Mouse (Mus musculus) kidney, postnatal 10 days (tissue): ENCODE results near the gene Bsnd.

Source experiments
- DNase-seq: peaks from one replicate; pipeline ENCODE4 v3.0.0; 2021; ENCODE audit warnings: mixed read lengths

The Bsnd gene

DNA sequence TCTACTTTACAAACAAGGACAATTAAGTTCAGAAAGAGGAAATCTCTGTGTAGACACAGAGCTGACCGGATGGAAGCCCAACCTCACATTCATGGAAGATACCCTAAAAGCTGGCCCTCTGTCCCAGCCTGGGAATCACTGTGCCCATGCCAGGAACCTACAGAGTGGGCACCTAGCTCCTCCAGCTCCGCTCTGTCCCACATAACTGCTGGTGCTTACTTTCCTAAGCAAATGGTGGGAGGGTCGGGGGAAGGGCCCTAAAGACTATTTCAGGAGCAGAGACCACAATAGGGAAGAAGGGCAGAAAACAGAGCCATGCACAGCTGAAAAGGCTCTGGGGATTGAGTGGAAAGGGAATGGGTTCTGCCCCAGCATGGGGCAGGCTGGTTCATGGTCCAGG lies 11.5 kb downstream of the Bsnd start:
- no peak for DNase-seq

DNA sequence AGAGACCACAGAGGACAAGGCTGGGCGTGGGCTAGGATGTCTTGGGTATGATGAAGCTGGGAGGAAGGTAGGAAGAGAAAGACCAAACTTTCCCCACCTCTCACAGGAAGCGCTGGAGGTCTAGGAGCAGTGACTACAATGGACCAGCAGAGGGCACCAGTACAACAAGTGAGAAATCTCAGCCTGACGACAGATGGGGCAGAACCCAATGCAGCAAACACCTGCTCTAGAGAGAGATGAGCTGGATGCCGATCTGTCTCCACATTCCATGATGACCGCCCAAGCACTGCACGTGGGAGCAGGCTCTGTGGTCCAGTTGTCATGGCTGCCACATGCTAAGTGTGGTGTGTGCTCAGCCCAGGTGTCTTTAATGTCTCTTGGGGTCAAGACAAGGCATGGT lies 17.8 kb downstream of the Bsnd start:
- peak; percentile 73 for DNase-seq

- peak; percentile 75 for DNase-seq
Measured at GRCm38 (mm10) chr4:106472335-106472734, 19.7 kb downstream of the Bsnd start.

DNA sequence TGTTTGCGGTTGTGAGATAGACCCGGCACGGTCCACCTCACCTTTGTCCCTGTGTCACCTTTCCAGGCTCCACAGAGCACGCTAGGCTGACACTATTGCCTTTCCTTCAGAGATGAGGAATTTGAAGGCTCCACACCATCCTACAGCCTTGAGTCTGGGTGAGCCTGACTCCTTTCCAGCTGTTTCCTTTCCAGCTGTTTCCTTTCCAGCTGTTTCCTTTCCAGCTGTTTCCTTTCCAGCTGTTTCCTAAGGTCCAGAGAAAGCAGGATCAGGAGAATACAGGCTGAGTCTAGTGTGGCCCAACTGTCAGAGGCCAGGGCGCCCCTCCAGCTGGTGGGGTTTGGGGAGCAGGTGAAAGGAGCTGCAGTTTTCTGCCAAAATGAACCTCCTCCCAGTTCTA lies 21.2 kb downstream of the Bsnd start:
- DNase-seq, result peak; percentile 37

DNA sequence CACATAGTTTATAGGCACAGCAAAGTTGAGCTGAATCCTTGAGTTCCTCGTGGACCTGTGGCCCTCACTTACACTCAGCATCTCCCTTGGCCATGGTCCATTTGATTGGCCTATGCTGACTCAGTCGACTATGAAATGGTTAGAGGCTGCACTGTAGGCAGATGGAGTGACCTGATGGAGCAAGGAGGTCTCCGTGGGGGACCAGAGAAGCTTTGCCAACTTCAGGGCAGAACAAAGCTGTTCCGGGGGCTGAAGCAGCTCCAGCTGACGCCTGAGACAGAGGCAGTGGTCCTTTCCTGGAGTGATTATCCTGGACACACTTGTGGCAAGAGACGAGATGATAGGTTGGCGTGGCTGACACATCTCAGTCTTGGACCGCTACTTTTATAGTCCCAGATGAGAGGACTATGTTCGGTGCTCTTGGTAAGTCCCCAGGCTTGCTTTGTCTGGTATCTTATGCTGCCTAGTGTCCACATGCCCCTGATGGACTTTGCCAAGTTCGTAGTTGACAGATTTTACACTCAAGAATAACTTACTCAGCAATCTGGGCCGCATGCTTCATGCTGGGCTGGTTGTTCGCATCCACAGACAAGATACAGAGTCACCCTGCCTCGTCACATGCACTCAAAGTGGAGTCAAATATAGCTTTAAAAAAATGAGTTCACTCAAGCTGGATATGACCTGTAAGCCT lies 24.5 kb downstream of the Bsnd start:
- no peak for DNase-seq

DNA sequence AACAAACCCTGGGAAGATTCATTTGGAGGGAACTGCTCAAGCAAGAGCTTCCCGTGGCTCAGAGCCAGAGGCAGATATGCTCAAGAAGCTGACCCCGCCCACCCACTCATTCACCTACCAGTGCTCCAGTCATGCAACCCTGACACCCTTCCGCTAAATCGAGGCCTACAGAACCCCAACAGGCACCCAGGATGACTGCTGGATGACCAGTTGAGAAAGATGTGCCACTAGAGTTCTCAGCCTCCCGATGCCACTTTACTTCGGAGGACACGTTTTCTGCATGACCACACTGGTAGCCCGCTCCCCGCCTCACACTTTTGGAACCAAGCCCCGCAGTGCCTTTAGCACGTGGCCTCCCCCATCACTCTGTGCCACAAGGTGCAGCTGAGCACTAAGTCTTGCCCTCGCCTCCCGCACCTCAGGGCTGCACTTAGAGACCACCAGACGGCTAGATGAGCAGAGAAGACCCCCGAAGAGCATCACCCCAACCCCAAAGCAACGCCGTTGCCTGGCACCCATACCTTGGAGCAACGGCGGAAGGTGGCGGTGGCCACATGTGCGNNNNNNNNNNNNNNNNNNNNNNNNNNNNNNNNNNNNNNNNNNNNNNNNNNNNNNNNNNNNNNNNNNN lies 28.8 kb downstream of the Bsnd start:
- DNase-seq, result peak; percentile 53

- no peak for DNase-seq
Measured at GRCm38 (mm10) chr4:106462524-106462923, 29.6 kb downstream of the Bsnd start.

DNA sequence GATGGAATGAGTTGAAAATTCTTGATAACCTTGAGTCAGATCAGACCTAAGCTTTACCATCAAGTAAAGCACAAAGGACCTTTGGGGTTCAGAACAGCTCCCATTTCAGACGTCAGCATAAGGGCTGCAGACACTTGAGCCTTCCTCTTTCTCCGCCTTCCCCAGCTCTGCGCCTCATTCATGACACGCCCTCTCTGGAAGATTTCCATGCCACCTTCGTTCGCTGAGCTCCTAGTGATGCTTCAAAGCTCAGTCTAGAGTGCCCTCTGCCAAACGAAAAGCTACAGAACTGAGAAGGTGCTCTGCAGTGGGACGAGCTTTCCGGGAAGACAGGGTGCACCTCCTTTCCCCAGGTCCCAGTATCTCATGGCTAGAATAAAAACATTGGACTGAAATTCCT lies 30.1 kb downstream of the Bsnd start:
- DNase-seq, result no peak

GRCm38 (mm10) chr4:106454541-106454940 lies 37.5 kb downstream of the Bsnd start:
- DNase-seq, result no peak

DNA sequence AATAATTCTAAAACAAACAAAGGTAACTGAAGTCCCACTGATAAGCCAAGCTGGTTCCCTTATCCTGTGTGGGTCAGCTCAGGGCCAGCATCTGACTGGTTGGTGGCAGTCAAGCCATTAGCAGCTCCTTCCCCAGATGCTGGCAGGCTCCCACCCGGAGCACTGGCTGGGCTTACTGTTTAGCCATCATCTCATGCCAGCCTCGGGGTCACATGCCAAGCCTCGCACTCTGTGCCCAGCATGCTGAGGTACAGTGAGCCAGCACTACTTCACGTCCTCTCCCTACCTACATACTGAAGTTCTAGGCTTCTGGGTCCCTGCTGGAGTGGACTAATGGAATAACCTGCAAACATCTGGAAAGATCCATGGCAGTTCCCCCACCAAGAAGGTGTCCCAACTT lies 38.6 kb downstream of the Bsnd start:
- no peak for DNase-seq

- no peak for DNase-seq
Measured at GRCm38 (mm10) chr4:106453108-106453507, 39.0 kb downstream of the Bsnd start.

DNA sequence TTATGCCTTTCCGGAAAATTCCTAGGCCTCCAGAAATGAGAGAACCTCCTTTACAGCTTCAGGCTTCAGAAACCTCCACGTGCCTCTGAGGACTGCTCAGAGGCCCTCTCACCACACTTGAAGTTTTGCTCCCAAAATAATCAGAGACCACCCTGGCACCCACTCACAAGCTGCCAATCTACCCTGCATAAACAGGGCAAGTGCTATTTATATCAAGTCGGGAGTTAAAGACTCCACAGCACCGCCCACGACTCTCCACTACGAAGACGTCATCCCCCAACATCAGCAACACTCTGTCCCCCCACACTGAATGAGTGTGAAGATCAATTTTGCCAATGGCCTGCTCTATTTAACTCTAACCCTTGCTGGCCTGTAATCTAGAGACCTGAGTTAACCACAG lies 39.7 kb downstream of the Bsnd start:
- DNase-seq, result no peak

GRCm38 (mm10) chr4:106449306-106449705 lies 42.8 kb downstream of the Bsnd start:
- no peak for DNase-seq

- no peak for DNase-seq
Measured at GRCm38 (mm10) chr4:106443182-106443581, 48.9 kb downstream of the Bsnd start.

DNA sequence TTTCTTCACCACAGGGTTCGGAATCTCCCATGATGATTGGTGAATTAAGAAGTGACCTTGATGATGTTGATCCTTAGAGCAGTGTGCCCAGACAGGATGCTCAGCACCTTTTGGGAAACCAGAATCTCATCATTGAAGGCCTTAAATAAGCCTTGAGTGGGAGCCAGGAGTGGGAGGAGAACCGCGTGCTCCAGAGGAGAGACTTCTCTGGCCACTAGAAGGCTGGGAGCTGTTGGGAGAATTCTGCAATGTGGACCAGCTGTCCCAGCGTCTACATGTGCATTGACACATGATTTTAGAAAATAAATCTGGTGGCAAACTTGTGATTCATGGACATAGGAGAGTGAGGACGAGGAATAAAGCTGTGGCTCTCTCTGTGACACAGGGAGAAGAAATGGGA lies 53.3 kb downstream of the Bsnd start:
- no peak for DNase-seq

GRCm38 (mm10) chr4:106437207-106437606 lies 54.9 kb downstream of the Bsnd start:
- DNase-seq, result no peak

- peak; percentile 28 for DNase-seq
Measured at GRCm38 (mm10) chr4:106436475-106436874, 55.6 kb downstream of the Bsnd start.

DNA sequence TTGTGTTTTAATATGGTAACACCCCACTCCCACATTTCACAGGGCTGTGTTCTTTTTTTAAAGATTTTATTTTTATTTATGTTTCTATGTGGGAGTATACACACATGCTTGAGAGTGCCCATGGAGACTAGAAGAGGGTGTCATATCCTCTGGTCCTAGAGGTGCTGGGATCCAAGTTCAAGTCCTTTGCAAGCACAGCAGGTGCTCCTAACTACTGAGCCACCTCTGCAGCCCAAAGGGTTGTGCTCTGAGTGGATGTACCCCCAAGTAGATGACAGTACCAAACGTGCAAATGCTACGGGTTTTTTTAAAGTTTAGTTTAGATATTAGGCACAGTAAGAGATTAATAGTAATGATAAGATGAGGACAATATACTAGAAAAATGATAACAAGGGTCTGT lies 56.7 kb downstream of the Bsnd start:
- DNase-seq, result no peak
